ENCODE assay signal across 11 mouse cellular contexts in genomic region chr2:158864126-158864458, GRCm38 (mm10).
DNase-seq lines count a peak whose midpoint lies in the region; ATAC-seq and TF ChIP-seq lines count a peak whose summit lies in the region.
"Had no signal": no experiment of that assay in that cellular context is flagged by ENCODE, and none has a peak within 500 bp of the region (broad histone marks: within the 10 kb centered on the region; RNA-seq: fewer than 3 reads in every experiment).

No protein-coding gene starts in this region.

- H3K9me3 ChIP-seq in hindbrain, embryonic 13.5 days: no peaks in the 10 kb centered on the region
- no peaks in the 10 kb centered on the region for H3K9me3 ChIP-seq in hindbrain, embryonic 10.5 days
- H3K9me3 ChIP-seq in G1E (replicated peaks): no peaks in the 10 kb centered on the region
- H3K9me3 ChIP-seq in forebrain, embryonic 16.5 days (ENCODE audit: control insufficient read depth, low read length): no peaks in the 10 kb centered on the region
- H3K9me3 ChIP-seq: heart, embryonic 12.5 days; limb, embryonic 13.5 days had no signal

- H3K9ac ChIP-seq in hindbrain, embryonic 13.5 days: no peak overlapping the region
- no peak overlapping the region for H3K9ac ChIP-seq in forebrain, embryonic 16.5 days (replicated peaks; ENCODE audit: low read depth, low read length)
- H3K9ac ChIP-seq: heart, embryonic 12.5 days; limb, embryonic 13.5 days had no signal

- intact Hi-C loops in heart, postnatal 14 days (cut with DNase I): loop anchor here (2.0 to 10.0 kb wide), 5 partner anchors 97 to 1729 kb away; partner anchors contain the start of gene Mafb

- no peak overlapping the region for H3K4me2 ChIP-seq in hindbrain, embryonic 13.5 days
- no peak overlapping the region for H3K4me2 ChIP-seq in forebrain, embryonic 16.5 days (ENCODE audit: low read length)
- H3K4me2 ChIP-seq: heart, embryonic 12.5 days; limb, embryonic 13.5 days had no signal

- H3K27ac ChIP-seq in hindbrain, embryonic 13.5 days: no peak overlapping the region
- no peak overlapping the region for H3K27ac ChIP-seq in hindbrain, embryonic 10.5 days
- no peak overlapping the region for H3K27ac ChIP-seq in forebrain, embryonic 16.5 days (ENCODE audit: low read length)
- H3K27ac ChIP-seq: left cerebral cortex, adult 2 months; limb, embryonic 13.5 days had no signal

- TF ChIP-seq CTCF in G1E (IDR thresholded peaks at IDR 0.05; ENCODE audit: low read depth, low read length): no peak

- no peak for DNase-seq in hindbrain, embryonic 10.5 days (ENCODE audit: low spot score)
- no peak for DNase-seq in G1E (ENCODE audit: low spot score)
- DNase-seq in heart, postnatal 14 days: no peak
- DNase-seq in adrenal gland, adult 8-10 months: no peak
- no peak for DNase-seq in lung, postnatal 25 days (ENCODE audit: low spot score)

- H3K36me3 ChIP-seq in hindbrain, embryonic 13.5 days: no peaks in the 10 kb centered on the region
- 0 out of 2 replicates have a peak, but pooled peaks cover 2% of the 10 kb centered on the region for H3K36me3 ChIP-seq in hindbrain, embryonic 10.5 days
- H3K36me3 ChIP-seq in G1E (replicated peaks): peaks cover 27% of the 10 kb centered on the region
- no peaks in the 10 kb centered on the region for H3K36me3 ChIP-seq in forebrain, embryonic 16.5 days (ENCODE audit: control insufficient read depth, insufficient read depth)
- H3K36me3 ChIP-seq: limb, embryonic 13.5 days had no signal

- H3K4me3 ChIP-seq in hindbrain, embryonic 13.5 days: no peak overlapping the region
- H3K4me3 ChIP-seq in hindbrain, embryonic 10.5 days: no peak overlapping the region
- H3K4me3 ChIP-seq in G1E (ENCODE audit: low read depth, low read length): no peak overlapping the region
- no peak overlapping the region for H3K4me3 ChIP-seq in forebrain, embryonic 16.5 days (replicated peaks; ENCODE audit: low read length)
- H3K4me3 ChIP-seq: heart, embryonic 12.5 days; left cerebral cortex, adult 2 months; limb, embryonic 13.5 days had no signal

- H3K27me3 ChIP-seq in hindbrain, embryonic 13.5 days: peaks cover 11% of the 10 kb centered on the region; the same call in 1 of the 2 replicates
- no peaks in the 10 kb centered on the region for H3K27me3 ChIP-seq in hindbrain, embryonic 10.5 days (ENCODE audit: insufficient read depth, poor library complexity, severe bottlenecking)
- H3K27me3 ChIP-seq in G1E (ENCODE audit: insufficient read depth, low read length): no peaks in the 10 kb centered on the region
- no peaks in the 10 kb centered on the region for H3K27me3 ChIP-seq in forebrain, embryonic 16.5 days (replicated peaks; ENCODE audit: control insufficient read depth, insufficient read depth, low read length)
- H3K27me3 ChIP-seq: heart, embryonic 12.5 days; limb, embryonic 13.5 days had no signal

- 82% methylated on average over 4 of the region's 4 CpGs for WGBS in hindbrain, embryonic 13.5 days
- WGBS in hindbrain, embryonic 10.5 days: 81% methylated on average over 4 of the region's 4 CpGs
- WGBS in forebrain, embryonic 16.5 days: 78% methylated on average over 4 of the region's 4 CpGs

- no peaks in the 10 kb centered on the region for H3K4me1 ChIP-seq in hindbrain, embryonic 13.5 days (replicated peaks)
- H3K4me1 ChIP-seq in hindbrain, embryonic 10.5 days (replicated peaks): peaks cover under 1% of the 10 kb centered on the region; the same call in 1 of the 2 replicates
- H3K4me1 ChIP-seq in G1E (ENCODE audit: insufficient read depth, low read depth, low read length): no peaks in the 10 kb centered on the region; the same call in 1 of the 2 replicates
- no peaks in the 10 kb centered on the region for H3K4me1 ChIP-seq in forebrain, embryonic 16.5 days (replicated peaks; ENCODE audit: control insufficient read depth, insufficient read depth, low read length)

- peak; percentile 37; the same call in 1 of the 2 replicates for ATAC-seq in hindbrain, embryonic 13.5 days (ENCODE audit: low FRiP score)
- 0 out of 2 replicates have a peak, but pooled peaks have one; percentile 10 for ATAC-seq in G1E (ENCODE audit: extremely low read depth, insufficient number of reproducible peaks, low FRiP score, poor library complexity, severe bottlenecking)
- ATAC-seq in forebrain, embryonic 16.5 days: peak; percentile 34
- 0 out of 2 replicates have a peak, but pooled peaks have one; percentile 10 for ATAC-seq in megakaryocyte-erythroid progenitor cell, adult 5-6 weeks (replicated peaks; ENCODE audit: low FRiP score, low TSS enrichment, poor library complexity, severe bottlenecking)
